Mouse (Mus musculus) gastrocnemius, postnatal 10 days (tissue): ENCODE results near the gene Pnmal2. TPM values are rescaled to one million over a fixed set of nuclear protein-coding genes. Genes with fewer than 3 reads are reported as not detected.

Source experiments
- DNase-seq: peaks from one replicate; pipeline ENCODE4 v3.0.0; 2021; ENCODE audit warnings: mixed read lengths
- total RNA-seq, 2 experiments: library from RNA; stranded (reverse); gene quantifications; 2 replicates each; pipeline ENCODE4 v1.2.3; 2021

The Pnmal2 gene
- total RNA-seq, 2 experiments from 2014 or later: 20.6 to 24.5 TPM

DNA sequence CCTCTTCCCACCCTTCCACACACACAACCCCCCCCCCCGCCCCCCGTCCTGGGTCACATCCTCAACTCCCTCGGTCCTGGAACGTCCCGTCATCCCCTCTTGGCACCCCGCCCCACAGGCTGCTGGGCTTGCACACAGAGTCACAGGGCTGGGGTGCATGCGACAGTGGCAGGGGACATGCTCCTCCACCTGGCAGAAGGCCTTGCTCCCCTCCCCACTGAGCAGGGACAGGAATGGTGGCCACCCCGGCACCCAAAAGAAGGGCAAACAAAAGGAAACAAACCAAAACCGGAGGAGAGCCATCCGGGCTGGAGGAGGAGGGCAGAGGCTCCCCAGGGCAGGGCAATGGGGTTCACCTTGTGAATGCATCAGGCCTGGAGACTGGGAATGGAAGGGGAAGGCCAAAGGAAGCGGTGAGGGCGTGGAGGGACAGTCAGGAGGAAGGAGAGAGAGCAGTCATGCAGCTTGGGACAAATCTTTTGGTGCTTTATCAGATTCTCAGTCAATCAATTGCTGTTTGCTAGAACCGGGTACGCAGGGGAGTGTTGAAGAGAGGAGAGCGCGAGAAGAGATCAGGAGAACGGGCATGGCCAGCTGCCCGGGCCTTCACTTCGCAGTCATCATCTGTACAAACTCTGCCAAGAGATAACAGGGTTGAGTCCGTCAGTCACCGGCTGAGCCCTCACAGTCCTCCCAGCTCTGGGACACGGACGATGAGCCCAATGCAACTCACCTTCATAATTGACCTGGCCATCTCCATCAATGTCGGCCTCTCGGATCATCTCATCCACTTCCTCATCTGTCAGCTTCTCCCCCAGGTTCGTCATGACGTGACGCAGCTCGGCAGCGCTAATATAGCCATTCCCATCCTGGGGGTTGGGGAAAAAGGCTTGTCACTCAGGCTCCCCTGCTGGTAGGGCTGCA is 27.9 kb upstream of the Pnmal2 start:
- DNase-seq: no peak

DNA sequence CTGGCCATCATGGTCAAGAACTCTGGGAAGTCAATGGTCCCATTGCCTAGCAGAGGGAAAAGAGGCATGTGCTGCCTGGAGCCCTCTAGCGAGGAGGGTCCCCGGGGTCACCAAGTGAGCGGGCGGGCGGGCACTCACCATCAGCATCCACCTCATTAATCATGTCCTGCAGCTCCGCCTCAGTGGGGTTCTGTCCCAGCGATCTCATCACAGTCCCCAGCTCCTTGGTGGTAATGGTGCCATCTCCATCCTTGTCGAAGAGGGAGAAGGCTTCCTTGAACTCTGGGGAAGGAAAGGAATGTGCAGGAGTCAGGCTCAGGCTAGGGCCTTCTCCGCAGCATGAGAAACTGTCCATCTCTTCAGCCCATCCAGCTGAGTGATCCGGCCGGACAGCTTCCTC is 27.0 kb upstream of the Pnmal2 start:
- DNase-seq: no peak

DNA sequence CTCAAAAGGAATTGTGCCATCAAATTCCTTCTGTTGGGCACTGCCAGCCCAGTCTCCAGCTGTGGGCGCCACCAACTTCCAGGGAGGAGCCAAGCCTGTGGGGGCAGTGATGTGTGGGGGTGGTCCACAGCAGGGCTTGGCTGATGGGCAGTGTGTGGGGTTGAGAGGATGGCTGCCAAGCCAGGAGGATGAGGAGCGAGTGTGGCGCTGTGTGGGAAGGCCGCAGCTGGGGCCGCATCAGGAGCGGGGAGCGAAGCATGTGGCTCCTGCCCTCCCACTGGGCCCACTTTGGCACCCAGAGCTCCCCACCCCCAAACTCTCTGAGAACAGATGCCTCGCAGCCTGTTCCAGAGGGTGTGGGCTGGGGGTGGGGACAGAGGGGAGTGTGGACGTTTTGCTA is 26.5 kb upstream of the Pnmal2 start:
- no peak for DNase-seq

DNA sequence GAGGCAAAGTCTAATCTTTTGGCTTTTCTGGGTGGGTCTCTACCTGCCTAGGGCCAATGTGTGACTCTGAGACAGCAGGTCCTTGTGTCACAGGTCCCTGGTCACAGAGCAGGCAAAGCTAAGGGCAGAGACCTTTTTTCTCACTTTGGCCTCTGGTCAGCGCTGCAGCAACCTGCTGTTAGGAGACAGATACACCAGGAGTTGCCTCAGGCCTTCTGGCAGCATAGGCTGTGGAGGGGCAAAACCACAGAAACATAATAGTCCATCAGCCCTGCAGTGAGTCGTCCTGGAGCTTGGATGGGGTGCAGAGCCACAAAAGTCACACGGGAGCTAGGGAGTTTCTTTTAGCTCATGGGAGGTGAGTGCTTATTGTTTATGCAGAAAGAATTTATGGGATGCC is 25.8 kb upstream of the Pnmal2 start:
- DNase-seq: no peak

DNA sequence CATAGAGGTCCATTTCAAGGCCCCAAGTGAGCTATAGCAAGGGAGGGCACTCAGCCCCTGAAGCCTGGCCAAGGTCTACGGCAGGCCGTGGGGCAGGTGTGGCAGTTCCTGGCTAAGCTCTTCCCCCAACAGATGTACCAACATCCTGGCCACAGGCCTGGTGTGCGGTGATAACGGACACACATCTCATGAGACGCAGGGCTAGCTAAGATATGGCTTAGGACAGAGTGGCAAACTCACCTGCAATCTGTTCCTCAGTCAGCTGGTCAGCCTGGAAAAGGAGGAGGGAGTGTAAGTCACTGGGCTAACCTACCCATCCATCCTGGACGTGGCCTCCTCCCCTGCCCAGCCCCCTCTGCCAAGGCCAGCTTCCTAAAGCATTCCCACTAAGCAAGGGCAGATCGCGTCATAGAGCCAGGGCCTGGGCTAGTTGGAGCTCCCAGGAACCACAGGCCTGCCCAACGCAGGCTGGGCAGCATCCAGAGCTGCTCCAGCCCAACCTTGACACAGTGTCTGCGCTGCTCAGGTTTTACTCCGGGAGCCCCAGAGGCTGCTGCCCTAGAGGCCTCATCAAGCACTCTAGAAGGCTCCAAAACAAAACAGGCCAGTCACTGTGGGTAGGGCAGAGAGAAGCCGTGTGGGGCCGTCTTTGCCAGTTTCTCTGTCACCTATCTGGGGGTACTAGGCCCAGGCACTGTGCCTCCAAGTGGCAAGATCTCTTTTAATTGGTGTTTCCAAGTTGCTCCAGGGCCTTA is 24.9 kb upstream of the Pnmal2 start:
- no peak for DNase-seq

DNA sequence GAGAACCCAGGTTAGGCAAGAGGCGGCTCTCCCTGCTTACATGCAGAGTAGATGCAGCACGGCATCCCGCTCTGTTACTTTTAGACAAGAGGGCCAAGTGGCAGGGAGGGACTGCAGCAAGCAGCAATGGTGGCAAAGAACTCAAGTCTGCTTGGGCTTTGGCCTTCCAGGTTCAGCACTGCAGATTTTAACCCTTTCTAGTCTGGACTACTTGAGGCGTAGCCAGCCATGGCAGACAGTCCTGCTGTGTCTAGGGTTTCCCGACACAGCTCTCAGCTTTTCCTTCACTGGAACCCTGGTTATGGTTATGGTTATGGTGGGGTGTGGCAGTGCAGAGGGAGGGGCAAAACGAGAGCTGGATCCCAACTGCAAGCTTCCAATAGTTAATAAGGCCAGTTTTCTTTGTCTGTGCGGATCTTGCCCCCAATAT is 24.3 kb upstream of the Pnmal2 start:
- DNase-seq: no peak

DNA sequence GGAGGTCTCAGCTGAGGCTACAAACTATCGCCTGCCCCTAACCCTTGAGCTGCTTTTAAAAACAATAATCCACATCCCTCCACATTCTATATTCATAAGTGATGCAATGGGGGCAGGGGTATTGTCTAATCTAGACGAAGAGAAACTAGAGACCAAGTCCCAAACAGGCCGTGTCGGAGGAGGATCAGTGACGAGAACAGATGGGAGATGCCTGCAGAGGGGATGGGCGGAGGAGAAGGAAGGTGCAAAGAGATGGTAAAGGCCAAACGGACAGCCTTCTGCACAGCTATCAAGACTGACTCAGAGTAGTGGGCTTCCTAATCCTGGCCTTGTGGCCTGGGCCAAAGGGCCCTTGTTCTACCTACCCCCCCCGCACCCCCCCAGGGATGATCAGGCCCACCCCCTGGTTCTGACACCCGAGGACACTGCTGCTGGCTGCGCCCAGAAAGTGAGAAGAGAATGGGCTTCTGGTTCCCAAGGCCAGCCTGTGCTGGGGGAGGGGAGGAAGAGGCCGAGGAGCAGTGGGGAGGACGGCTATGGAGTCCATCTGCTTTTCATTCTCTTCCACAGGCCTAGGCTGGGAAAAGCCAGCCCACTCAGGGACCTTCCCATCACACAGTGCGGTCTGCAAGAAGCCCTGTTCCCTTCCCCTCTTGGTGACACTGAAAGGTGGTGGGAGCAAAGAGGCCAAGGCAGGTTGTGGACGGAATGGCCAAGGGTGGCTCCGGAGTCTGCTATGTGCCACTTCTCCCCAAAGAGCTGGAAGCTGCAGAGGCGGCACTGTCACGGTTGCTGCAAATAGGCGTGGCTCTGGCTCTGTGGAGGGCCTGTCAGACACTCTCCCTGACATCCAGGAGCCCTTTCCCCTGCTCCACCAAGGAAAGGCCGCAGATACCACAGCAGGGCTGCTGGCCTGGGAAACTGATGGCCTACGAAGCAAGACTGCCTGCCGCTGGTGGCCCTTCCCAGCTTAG is 23.4 kb upstream of the Pnmal2 start:
- DNase-seq: peak; percentile 37

DNA sequence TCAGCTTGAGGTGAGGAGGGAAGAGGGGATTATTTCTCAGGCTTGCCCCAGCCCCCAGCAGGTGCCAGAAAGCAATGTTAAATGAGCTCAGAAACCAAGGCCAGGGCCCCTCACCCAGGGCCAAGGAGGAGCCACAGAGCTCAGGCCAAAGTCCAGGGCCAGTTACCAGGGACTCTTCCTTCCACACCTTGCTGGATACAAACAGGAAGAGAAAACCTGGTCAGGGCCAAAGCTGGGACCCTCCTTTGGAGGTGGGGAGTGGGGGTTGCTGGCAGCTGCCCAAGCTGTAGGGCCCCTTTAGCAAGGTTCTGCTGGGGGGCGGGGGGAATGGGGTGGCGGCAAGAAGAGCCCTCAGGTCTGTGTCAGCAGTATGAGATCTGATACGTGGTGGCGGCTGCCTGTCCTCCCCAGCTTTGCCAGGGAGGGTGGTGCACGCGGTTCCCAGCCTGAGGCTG is 22.6 kb upstream of the Pnmal2 start:
- peak; percentile 31 for DNase-seq

DNA sequence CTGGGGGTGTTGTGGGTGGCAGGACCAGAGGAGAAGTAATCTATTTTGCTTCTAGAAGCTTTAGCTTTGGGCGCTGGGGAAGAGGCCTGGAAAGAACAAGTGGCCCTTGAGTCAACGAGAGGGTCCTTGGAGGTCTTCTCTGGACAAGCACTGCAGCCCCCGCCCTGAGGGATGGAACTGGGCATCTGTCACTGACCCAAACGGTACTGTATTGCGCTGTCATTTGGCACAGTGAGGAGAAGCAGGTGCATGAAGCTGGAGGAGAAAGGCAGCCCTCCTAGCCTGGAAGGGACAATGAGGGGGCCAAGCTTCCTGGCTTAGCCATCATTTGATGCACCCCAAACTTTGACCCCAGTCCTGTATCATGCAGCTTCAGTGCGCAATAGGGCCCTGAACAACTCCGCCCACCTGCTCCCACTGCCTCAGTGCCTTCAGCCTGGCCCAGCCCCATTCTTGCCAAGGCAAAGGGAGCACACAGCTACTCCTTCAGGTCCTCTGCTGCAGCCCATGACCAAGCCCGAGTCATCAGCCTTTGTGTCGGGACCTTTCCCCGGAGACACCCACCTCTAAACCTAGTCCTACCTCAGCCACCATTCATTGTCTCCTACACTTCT is 22.0 kb upstream of the Pnmal2 start:
- no peak for DNase-seq

DNA sequence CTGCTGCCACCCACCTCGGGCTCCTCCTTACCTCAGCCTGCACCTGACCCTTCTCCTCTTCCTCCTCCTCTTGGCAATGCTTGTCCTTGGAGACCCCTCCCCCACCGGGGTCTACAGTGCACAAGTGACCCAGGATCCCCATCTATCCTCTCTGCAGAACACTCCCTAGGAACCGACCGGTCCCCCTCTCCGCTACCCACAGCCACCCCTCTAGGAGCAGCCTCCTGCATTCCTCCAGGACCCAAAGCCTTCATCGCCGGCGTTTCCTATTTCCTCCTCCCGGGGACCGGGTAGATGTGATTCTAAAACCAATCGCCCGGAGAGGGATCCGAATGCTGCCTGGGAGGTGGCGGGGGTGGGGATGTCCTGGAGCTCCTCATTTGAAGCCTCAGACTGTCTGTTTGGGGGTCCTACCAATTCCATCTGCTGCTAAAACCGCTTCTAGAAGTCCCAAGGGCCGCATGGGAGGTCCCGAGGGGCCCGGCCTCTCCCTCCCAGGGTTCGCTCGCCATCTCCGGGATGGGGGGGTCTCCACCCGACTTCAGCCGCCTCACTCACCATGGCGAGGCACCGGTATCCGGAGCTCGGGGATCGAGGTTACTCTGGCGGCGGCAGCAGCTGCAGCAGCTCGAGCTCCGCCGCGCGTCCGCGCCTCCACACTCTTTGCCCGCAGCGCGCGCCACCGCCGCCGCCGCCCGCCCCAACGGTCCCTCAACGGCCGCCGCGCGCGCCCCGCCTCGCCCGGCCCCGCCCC is 21.0 kb upstream of the Pnmal2 start:
- DNase-seq: no peak

DNA sequence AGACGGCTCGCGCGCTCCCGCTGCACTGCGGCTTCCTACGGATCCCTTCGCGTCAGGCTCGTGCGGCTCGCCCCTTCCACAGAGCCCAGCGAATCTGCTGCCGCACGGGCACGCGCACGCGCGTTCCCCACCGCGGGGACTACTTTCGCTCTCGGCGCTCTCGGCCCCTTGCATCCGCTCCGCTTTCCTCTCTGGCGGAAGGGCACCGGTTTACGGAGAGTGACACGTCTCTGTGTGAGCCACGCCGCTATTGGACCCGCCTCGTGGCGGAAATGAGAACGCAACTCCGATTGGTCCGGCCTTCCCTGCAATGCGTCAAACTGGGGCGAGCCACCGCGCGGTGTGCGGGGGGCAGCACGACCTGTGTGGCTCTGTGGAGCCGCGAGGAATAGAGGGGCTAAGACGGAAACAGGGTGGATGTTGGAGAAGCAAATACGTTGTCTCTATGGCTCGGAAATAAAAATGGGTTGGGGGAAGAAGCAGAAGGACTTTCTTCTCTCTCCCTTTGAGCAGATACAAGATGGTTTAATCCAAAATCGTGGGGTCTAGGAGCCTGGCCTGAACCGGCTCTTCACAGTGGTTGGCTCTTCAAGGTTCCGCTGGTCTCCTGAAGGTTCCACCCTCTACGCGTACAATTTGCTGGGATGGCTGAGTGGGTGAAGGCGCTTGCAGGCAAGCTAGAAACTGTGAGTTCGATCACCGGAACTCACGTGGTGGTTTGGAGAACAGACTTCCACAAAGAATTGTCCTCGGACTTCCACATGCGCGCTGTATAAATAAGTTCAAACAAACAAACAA is 20.2 kb upstream of the Pnmal2 start, which contains the start of gene Calm3:
Gene Calm3, minus strand, starts transcription at position 78 of the 798 bp plus-strand sequence.
- DNase-seq: peak; percentile 98

DNA sequence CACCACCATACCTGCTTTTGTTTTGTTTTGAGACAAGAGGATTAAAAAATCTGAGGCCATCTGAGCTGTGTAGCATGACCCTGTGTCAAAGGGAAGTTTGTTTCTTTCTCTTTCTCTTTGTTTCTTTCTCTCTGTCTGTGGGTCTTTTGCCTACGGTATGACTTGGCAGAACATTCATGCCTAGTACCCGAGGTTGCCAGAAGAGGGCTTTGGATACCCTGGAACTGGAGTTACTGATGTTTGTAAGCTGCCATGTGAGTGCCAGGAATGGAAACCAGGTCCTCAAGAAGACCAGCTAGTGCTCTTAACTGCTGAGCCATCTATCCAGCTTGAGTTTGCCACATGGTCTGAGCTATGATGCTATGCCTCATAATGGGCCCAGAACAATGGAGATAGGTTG is 16.1 kb upstream of the Pnmal2 start:
- DNase-seq: no peak

DNA sequence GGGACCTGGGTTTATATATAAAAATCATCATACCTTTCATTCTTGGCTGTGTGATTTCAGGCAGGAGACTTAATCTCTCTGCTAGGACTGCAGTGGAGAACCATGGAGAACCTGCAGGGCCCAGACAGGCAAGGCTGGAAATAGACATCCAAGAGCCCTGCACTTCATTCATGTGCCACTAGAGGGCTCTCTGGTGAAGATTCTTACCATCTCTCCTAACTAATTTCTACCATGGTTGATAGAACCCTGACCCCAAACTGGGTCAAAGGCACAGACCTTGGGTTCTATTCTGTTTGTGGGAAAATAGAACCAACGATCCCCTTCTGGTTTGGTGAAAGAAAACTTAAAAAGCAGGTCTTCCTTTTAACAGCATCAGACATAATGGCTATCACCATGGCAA is 13.6 kb upstream of the Pnmal2 start:
- peak; percentile 68 for DNase-seq

DNA sequence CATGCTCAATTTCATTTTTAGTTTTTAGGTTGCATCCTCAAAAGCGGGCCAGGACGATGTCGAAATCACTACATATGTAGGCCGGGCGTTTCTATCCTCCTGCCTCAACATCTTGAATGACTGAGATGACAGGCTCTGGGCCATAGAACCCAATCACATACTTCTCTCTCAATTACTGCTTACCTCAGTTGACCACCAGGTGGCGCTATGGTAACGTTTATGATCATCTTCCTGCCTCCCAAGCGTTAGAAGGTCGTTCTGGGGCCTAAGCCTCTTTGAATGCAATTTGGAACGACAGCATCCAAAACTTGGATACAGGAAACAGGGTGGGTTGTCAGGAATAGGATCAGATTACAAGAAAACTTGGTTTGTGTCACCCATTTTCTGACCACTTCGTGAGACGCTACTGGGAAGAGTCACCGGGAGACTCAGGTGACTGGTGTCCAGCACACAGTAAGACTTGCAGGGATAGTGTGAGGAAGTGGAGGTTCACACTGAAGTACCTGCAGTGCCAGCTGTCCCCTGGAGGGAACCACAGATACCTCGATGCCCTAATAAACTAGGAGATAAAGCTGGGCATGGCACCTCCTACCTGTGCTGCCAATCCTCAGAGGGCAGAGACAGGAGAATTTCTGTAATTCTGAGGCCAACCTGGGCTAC is 12.4 kb upstream of the Pnmal2 start:
- DNase-seq: peak; percentile 86

DNA sequence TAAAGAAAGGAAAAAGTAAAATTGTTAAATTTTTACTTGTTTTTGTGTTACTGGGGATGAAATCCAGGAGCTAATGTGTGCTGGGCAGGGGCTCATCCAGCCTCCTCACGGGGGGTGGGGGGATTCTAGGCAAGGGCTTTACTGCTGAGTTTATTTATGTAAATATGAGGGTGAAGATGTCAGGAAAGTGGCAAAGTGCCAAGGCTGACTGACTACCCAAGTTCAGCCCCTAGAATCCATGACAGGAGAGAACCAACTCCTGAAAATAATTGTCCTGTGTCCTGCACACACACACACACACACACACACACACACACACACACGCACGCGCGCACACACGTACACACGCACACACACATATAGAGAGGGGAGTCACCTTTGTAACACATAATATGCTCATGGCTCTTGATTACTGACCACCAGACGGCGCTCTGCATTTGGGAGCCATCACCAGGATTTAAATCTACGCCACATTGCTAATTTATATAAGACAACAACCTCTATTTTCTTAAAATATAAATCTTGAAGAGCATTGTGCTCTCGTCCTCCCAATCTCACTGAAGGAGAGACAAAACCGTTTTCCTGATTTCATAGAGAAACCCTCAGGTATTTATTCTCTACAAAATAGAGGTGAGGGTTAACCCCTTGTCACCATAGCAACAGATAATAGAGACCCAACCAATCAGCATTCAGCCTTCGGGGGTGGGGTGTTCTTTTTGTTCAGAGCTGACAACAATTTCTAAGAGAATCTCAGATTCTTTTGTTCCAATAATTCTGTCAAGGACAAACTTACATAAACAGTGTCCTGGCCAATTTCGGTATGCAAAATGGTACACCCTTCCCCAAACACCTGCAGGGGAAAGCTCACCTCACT is 11.5 kb upstream of the Pnmal2 start:
- no peak for DNase-seq

DNA sequence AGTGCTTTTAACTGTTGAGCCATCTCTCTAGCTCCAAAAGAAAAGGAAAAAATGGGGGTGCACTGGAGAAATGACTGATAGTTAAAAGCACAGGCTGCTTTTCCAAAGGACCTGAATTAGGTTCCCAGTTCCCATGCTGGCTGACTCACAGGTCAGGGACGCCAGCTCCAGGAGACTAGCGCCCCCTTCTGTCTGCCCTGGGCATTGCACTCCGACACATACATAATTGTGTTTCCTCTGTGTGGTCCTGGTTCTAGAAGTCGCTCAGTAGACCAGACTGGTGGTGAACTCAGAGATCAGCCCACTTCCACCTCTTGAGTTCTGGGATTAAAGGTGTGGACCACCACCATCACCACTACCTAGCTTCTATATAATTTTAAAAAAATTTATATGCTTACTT is 7.2 kb upstream of the Pnmal2 start:
- no peak for DNase-seq

DNA sequence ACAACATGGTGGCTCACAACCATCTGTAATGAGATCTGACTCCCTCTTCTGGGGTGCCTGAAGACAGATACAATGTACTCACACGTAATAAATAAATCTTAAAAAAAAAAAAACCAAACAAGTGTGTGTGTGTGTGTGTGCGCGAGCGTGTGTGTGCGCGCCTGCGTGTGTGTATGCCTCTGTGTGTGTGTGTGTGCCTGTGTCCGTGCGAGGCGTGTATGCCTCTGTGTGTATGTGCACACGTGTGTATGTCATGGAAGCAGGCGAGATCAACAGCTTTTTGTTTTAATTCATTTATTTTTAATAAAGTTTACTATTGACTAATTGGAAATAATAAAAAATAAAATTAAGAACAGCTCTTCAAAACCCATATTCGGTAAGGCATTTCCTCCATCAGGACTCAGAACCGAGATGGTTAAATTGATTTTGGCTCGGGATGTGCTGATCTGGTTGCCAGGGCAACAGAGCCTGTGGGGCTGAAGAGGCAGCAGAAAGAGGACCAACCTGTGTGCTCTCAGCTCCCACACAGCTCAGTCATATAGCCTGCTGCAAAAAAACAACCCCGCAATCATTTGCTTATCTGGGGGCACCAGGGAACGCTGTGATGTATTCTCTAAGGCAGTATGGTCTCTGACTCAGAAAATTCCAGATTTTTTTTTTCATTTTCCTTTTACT is 6.2 kb upstream of the Pnmal2 start:
- no peak for DNase-seq

DNA sequence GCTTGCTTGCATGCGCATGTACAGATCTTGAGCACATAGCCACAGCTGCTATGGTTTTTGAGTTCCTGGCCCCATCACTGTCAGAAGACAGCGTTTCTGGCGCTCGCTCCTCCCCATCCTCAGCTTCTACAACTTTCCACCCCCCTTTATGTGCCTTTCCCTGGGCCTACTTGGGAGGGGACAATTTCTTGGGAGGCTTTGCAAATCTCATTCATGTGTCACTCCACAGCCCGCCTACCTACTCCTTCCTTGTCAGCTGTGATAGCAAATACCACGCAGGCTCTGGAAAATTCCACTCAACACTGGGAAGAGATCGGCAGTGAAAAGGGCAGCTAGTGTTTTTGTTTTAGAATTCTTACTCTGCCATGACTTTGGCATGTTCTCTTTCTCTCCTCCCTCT is 4.2 kb upstream of the Pnmal2 start:
- no peak for DNase-seq
